Mouse (Mus musculus) T-cell, adult 2 months (primary cell): ENCODE results near the gene Tssc4.

Experiments
- DNase-seq: peaks from one replicate; pipeline ENCODE4 v3.0.0; 2022; ENCODE audit warnings: low spot score

The Tssc4 gene

GRCm38 (mm10) chr7:143068316-143068881 is 650 bp upstream of the Tssc4 start:
- peak; percentile 6 for DNase-seq

DNA sequence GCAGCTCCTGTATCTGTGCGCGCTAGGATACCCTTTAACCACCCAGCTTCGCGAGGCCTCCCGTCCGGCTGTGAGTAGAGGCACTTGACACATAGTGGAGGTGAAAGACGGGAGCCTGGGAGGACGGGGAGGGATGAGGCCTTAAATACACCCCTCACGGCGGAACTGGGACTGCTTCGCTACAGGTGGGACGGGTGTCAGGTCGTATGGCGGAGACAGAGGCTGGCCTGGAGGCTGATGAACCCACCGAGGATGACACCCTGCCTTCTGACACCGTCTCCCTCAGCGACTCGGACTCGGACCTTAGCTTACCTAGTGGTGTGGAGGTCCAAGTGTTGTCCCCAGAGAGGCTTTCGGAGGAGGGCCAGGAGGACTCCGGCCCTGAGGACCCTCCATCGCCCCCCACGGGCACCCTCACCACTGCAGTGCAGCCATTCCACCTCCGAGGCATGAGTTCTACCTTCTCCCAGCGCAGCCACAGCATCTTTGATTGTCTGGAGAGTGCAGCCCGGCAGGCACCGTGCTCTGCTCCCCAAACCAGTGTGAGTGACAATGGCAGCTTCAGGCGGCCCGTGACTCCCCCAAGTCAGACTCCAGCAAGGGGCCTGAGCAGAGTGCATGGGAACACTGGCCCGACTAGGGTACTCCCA is 827 bp downstream of the Tssc4 start:
- DNase-seq = no peak

DNA sequence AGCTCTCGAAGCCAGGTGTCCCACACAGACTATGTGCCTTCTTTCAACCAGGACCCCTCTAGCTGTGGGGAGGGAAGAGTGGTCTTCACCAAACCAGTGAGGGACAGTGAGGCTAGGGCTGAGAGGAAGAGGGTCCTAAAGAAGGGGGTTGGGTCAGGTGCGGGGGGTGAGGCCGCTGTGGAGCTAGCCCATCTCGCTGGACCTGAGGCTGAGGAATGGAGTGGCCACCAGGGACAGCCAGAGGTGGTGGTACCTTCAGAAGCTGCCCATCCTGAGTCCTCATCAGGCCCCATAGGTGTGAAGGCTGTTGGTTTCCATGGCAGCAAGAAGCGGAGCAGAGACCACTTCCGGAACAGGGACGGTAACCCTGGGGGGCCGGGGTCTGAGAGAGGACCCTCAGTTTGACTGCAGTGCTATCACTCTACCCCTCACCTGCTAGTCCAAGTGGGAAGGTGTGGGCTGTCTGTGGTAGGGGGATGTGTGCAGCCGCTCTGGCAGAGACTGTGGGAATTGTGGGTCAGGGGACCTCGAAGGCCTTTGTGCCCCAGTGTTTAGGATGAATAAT is 1.5 kb downstream of the Tssc4 start:
- DNase-seq = no peak

DNA sequence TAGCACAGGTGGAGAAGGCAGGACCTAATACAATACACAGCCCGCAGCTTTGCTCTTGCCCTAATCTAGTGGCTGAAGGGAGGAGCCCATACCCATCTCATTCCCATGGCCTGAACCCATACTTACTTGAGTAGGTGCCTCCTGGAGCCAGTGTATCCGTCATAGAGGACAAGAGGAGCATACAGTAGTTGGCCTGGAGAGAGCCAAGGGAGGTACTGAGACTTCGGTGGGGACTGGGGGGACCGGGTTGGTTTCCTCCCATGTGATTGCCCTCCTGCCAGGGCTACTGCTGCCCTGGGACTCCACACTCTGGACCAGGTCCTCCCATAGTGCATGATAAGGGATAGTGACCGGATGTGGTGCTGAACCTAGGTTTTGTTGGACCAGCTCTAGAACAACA is 3.6 kb downstream of the Tssc4 start:
- no peak for DNase-seq

DNA sequence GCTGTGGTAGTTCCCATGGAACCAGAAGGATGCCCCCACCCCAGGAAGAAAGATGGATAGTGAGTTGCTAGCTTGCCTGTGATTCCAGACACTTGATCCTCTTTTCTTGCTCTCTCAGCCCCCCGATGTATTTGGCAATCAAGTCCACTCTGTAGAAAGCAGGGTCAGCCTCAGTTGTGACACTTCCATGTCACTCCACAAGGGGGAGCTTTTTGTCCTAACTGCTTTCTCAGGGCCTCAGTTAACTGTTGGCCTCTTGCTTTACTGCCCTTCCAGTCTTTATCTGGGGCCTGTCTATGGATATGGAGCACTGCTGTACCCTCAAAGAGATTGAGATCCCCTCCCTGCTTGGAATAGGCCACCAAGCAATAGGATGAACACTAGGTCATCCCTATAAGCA is 4.0 kb downstream of the Tssc4 start:
- peak; percentile 30 for DNase-seq

- no peak for DNase-seq
These were observed 6.3 kb downstream of the Tssc4 start for GRCm38 (mm10) chr7:143075394-143075793.

DNA sequence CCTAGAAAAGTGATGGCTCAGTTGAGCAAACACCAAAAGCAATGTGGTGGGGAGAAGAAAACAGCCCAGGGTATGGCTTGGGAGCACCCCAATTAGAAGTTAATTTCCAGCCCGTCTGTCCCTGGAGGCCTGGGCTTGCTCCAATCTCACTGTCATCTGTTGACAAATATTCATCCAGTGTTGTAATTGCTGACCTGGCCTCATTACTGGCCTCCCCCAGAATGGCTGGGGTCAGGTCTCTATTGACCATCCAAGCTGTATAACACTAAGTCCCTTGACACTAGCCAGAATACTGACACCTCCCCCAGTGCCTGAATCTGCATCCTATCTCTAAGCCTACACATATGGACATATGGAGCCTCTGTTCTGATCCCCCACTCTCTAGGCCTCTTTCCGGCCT is 8.3 kb downstream of the Tssc4 start:
- DNase-seq = no peak

DNA sequence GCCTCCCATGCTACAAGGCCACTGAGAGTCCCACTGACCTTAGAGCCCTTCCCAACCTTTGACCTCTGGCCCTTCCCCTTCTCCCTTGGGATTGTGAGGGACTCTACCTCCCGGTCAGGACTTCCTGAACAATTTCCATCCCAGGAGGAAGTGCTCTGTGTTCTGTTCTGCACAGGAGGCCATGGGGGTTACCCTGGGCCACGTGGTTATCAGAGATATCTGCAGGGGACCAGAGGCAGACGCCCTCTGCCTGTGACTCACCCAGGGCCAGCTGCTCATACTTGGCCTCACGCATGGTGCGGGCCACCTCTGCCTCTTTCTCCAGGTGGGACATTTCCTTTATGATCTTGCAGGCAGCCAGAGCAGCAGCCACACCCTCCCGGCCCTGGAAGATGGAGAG is 13.0 kb downstream of the Tssc4 start:
- DNase-seq = no peak

DNA sequence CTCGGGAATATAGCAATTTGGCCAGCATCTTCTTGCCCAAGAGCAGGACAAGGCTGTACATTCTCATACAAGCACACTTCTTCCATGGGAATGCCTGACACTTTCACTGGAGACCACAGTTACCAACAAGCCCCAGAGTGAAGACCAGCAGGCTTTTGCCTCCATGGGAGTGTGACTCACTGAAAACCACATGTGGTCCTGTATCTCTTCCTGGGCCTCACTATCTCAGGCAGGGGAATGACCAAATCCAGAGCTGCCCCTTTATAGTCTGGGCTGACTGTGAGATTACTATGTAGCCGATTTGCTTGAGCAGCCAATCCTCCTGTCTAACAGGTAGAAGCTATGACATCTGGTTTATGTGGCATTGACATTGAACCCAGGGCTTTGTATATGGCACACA is 14.7 kb downstream of the Tssc4 start:
- DNase-seq = no peak

DNA sequence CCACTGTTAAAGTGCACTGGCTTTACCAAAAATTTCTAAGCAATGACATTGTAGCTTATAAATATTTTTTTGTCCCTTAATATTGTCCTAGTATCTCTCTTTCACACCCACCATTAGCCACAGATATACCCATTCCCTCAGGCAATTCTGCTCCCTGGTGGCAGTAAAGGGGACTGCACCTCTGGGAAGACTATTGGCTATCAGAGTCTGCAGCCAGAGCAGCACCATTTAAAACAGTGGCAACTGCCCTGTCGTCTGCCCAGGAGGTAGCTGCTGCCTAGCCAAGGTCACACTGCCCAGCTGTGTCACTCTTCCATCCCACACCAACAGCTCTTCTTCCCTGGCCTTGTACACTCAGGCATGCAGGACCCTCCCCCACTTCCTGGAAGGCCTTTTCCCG is 17.3 kb downstream of the Tssc4 start:
- peak; percentile 51 for DNase-seq

GRCm38 (mm10) chr7:143087070-143087579 is 18.1 kb downstream of the Tssc4 start:
- no peak for DNase-seq

DNA sequence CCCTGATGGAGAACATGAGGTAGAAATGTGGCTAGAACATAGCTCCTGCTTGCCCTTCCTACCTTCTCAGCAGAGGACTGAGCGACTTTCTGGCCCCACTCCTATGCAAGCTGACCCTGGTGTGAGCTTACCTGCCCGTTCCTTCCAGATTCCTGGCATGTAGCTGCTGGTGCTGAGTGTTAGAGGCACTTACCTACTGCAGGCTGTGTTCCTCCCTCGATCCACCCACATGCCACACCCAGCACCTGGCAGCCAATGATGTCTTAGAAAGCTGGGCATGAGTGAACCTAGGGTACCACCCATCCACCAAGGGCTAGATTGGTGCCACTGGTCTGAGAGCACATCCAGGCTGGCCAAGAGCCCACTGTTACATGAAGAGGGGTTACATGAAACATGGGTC is 24.8 kb downstream of the Tssc4 start:
- no peak for DNase-seq

DNA sequence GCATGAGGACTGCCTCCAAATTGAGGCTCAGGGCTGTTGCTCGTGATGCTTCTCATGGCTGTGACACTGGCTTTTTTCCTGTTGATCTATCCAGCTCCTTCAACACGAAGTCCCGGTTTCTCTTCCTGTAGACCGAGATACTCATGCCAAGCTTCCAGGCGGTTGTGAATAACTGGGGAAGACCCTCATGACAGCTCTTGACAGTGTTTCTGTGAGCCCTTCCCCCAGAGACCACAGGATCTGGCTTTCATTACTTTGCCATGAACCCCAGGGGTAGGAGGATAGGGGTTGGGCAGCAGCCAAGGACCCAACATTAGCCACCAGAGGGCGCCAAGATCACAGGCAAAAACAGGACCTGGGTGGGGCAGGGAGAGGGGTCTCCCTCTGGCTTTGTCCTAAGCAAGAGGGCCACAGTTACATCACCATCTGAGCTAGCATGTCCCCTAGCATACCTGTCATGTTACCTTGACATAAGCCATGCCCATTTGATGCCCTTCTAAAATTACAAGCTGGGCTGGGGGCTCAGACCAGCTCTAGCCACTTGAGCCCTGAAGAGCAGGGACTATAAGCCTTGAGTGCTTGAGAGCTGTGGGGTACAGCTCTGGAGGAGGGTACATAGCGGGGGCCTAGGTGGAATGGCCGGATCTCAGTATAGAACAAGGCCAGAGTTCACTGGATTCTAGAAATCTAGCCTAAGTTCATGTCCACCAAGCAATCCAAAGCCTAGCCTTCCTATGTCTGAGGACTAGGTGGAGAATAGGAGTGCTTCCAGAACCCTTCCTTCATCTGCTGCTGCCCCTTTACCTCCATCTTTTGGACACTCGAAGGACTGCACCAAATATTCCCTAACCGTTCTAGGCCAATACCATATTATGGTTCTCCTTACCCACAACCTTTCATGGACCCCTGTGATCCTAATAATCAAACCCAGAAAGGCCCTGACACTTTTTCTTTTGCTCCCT is 25.8 kb downstream of the Tssc4 start, which contains the start of gene Trpm5:
TSS of gene Trpm5 (minus strand) at position 51 of the 962 bp plus-strand sequence.
- DNase-seq = peak; percentile 23

GRCm38 (mm10) chr7:143095554-143095907 is 26.5 kb downstream of the Tssc4 start:
- no peak for DNase-seq

DNA sequence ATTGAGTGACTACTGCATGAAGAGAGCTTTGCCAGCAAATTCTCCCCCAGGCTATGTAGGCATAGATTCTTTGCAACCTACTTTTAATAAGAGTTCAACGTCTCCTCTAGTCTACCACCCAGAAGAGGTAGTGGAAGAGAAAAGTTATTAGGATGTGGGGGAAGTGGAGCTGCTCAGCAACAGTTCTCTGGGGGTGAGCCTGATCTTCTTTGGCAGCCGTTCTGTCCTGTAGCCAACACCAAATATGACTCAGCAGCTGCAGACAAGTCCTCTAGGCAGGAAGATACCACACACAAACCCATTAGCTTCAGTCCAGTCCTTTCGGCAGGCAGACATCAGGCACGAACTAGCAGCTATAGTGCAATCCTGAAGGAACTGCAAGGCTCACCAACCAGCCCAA is 31.7 kb downstream of the Tssc4 start:
- no peak for DNase-seq

- DNase-seq = no peak
These were observed 36.3 kb downstream of the Tssc4 start for GRCm38 (mm10) chr7:143105258-143105897.

GRCm38 (mm10) chr7:143106062-143106461 is 37.0 kb downstream of the Tssc4 start, which contains the start of gene Kcnq1:
TSS of gene Kcnq1 (plus strand) at chr7:143106362.
- no peak for DNase-seq

- no peak for DNase-seq
These were observed 37.8 kb downstream of the Tssc4 start for GRCm38 (mm10) chr7:143106672-143107465.

GRCm38 (mm10) chr7:143108200-143108599 is 39.2 kb downstream of the Tssc4 start:
- DNase-seq = no peak

- no peak for DNase-seq
These were observed 40.1 kb downstream of the Tssc4 start for GRCm38 (mm10) chr7:143108996-143109660.
